Comparison of ENCODE assay signal across 9 mouse cellular contexts in genomic region chr5:139449926-139450325, GRCm38 (mm10). TPM values are rescaled to one million over a fixed set of nuclear protein-coding genes. Genes with fewer than 3 reads are reported as not detected.
DNase-seq lines count a peak whose midpoint lies in the region; ATAC-seq and TF ChIP-seq lines count a peak whose summit lies in the region.
"Had no signal": no experiment of that assay in that cellular context is flagged by ENCODE, and none has a peak within 500 bp of the region (broad histone marks: within the 10 kb centered on the region; RNA-seq: fewer than 3 reads in every experiment).

No protein-coding gene starts in this region.

- H3K9ac ChIP-seq in heart, postnatal 0 days (replicated peaks; ENCODE audit: low read depth, low read length), result no peak overlapping the region; the same call in 1 of the 2 replicates
- no peak overlapping the region for H3K9ac ChIP-seq in embryonic facial prominence, embryonic 12.5 days

- H3K4me1 ChIP-seq in heart, postnatal 0 days (ENCODE audit: control insufficient read depth, insufficient read depth), result peaks cover 6% of the 10 kb centered on the region; the same call in 1 of the 2 replicates
- peaks cover 8% of the 10 kb centered on the region for H3K4me1 ChIP-seq in embryonic facial prominence, embryonic 12.5 days

- no peak for ATAC-seq in heart, postnatal 0 days (ENCODE audit: insufficient read depth, low read depth)
- ATAC-seq in embryonic facial prominence, embryonic 12.5 days (ENCODE audit: insufficient number of reproducible peaks, insufficient read depth, low FRiP score, low TSS enrichment), result no peak
- ATAC-seq in megakaryocyte, adult 5-6 weeks (ENCODE audit: poor library complexity, severe bottlenecking), result peak; percentile 30; the same call in 1 of the 2 replicates
- ATAC-seq in erythroblast, adult 5-6 weeks (replicated peaks; ENCODE audit: low FRiP score, poor library complexity, severe bottlenecking), result no peak
- ATAC-seq in cerebellum, adult (ENCODE audit: insufficient number of reproducible peaks, low FRiP score, low TSS enrichment), result no peak

- H3K4me2 ChIP-seq in heart, postnatal 0 days (ENCODE audit: low read depth, low read length), result no peak overlapping the region
- no peak overlapping the region for H3K4me2 ChIP-seq in embryonic facial prominence, embryonic 12.5 days (replicated peaks)

- no peak for TF ChIP-seq CTCF in heart, postnatal 0 days (IDR thresholded peaks at IDR 0.05; ENCODE audit: low read depth)

- H3K27me3 ChIP-seq in heart, postnatal 0 days (ENCODE audit: control insufficient read depth, insufficient read depth, low read length), result no peaks in the 10 kb centered on the region
- H3K27me3 ChIP-seq in embryonic facial prominence, embryonic 12.5 days, result no peaks in the 10 kb centered on the region

- 0 out of 2 replicates have a peak overlapping the region, but pooled peaks have one; percentile 31 for H3K27ac ChIP-seq in heart, postnatal 0 days (ENCODE audit: low read depth)
- H3K27ac ChIP-seq in embryonic facial prominence, embryonic 12.5 days, result 0 out of 2 replicates have a peak overlapping the region, but pooled peaks have one; percentile 2
- H3K27ac ChIP-seq: heart, adult 2 months had no signal

- no peak for DNase-seq in heart, postnatal 0 days (ENCODE audit: low spot score)
- DNase-seq in heart, postnatal 25 days (ENCODE audit: low spot score), result no peak
- peak; percentile 41 for DNase-seq in 3134 (ENCODE audit: extremely low read depth, insufficient read length, low spot score)
- no peak for DNase-seq in adrenal gland, adult 18-20 months (ENCODE audit: low spot score in 2 of 2)

- TF ChIP-seq EP300 in heart, postnatal 0 days (IDR thresholded peaks at IDR 0.05; ENCODE audit: low read depth), result no peak

- H3K9me3 ChIP-seq in heart, postnatal 0 days (replicated peaks; ENCODE audit: control insufficient read depth, low read length), result no peaks in the 10 kb centered on the region
- no peaks in the 10 kb centered on the region for H3K9me3 ChIP-seq in embryonic facial prominence, embryonic 12.5 days

- intact Hi-C loops in heart, postnatal 25 days (cut with DNase I), result loop anchor here (5.0 kb wide), 2 partner anchors 48 to 88 kb away; no protein-coding TSS in a partner anchor

- no peaks in the 10 kb centered on the region for H3K36me3 ChIP-seq in heart, postnatal 0 days (replicated peaks; ENCODE audit: control insufficient read depth, insufficient read depth, low read length)
- H3K36me3 ChIP-seq in embryonic facial prominence, embryonic 12.5 days, result peaks cover 5% of the 10 kb centered on the region; the same call in 1 of the 2 replicates

- H3K4me3 ChIP-seq in heart, postnatal 0 days (ENCODE audit: low read depth, low read length), result no peak overlapping the region
- no peak overlapping the region for H3K4me3 ChIP-seq in embryonic facial prominence, embryonic 12.5 days
- H3K4me3 ChIP-seq: heart, adult 2 months had no signal

- WGBS in heart, postnatal 0 days, result 36% methylated on average over 4 of the region's 4 CpGs
- WGBS in embryonic facial prominence, embryonic 12.5 days, result 42% methylated on average over 4 of the region's 4 CpGs

RNA-seq across cellular contexts. Expression of gene 3110082I17Rik, which starts 10.4 kb away (rescaled TPM):
- 5.0 and 5.9 TPM in 2 replicates for total RNA-seq in heart, postnatal 0 days (2014; rRNA removed; ENCODE audit: low replicate concordance)
- 9.5 and 10.6 TPM in 2 replicates for polyA plus RNA-seq in heart, postnatal 0 days (2015; fragmentation: Nextera tagmentation; extraction: Ambion mirVana)
- total RNA-seq in heart, postnatal 25 days (2021), result 1 to 10 TPM; 5.0 to 5.3 TPM
- polyA plus RNA-seq in embryonic facial prominence, embryonic 12.5 days (2016; fragmentation: Nextera tagmentation; extraction: Ambion mirVana), result 32.6 and 33.5 TPM in 2 replicates
- 12.4 and 15.8 TPM in 2 replicates for total RNA-seq in megakaryocyte, adult 5-6 weeks (2015)
- total RNA-seq in megakaryocyte, adult 5-6 weeks (2017), result 10.8 and 11.4 TPM in 2 replicates
- 1 to 10 TPM; 8.0 to 8.4 TPM for total RNA-seq in adrenal gland, adult 18-20 months (2021)
- total RNA-seq in erythroblast, adult 5-6 weeks (2015; ENCODE audit: low replicate concordance), result 1.3 and 8.6 TPM in 2 replicates
- total RNA-seq in erythroblast, adult 5-6 weeks (2017; ENCODE audit: low replicate concordance), result 2.8 and 4.0 TPM in 2 replicates

RNA-seq across cellular contexts. Expression of gene Gper1, which starts 27.0 kb away (rescaled TPM):
- total RNA-seq in heart, postnatal 0 days (2014; rRNA removed; ENCODE audit: low replicate concordance), result 1.3 and 4.5 TPM in 2 replicates
- 1.0 and 2.0 TPM in 2 replicates for polyA plus RNA-seq in heart, postnatal 0 days (2015; fragmentation: Nextera tagmentation; extraction: Ambion mirVana)
- total RNA-seq in heart, postnatal 25 days (2021), result 1 to 10 TPM; 1.3 to 2.1 TPM
- 1.6 and 1.8 TPM in 2 replicates for polyA plus RNA-seq in embryonic facial prominence, embryonic 12.5 days (2016; fragmentation: Nextera tagmentation; extraction: Ambion mirVana)
- total RNA-seq in megakaryocyte, adult 5-6 weeks (2015), result 0.07 TPM in 1 of 2 replicates, not detected in the other
- 0.22 TPM in 1 of 2 replicates, not detected in the other for total RNA-seq in megakaryocyte, adult 5-6 weeks (2017)
- total RNA-seq in adrenal gland, adult 18-20 months (2021), result 1 to 10 TPM; 3.3 to 4.9 TPM
- not detected in 2 replicates for total RNA-seq in erythroblast, adult 5-6 weeks (2015; ENCODE audit: low replicate concordance)
- not detected in 2 replicates for total RNA-seq in erythroblast, adult 5-6 weeks (2017; ENCODE audit: low replicate concordance)

RNA-seq across cellular contexts. Expression of gene Zfand2a, which starts 34.4 kb away (rescaled TPM):
- 16.6 and 18.0 TPM in 2 replicates for total RNA-seq in heart, postnatal 0 days (2014; rRNA removed; ENCODE audit: low replicate concordance)
- polyA plus RNA-seq in heart, postnatal 0 days (2015; fragmentation: Nextera tagmentation; extraction: Ambion mirVana), result 5.6 and 6.3 TPM in 2 replicates
- 10 to 100 TPM; 15.1 to 16.5 TPM for total RNA-seq in heart, postnatal 25 days (2021)
- polyA plus RNA-seq in embryonic facial prominence, embryonic 12.5 days (2016; fragmentation: Nextera tagmentation; extraction: Ambion mirVana), result 9.6 and 9.9 TPM in 2 replicates
- total RNA-seq in megakaryocyte, adult 5-6 weeks (2015), result 11.4 and 14.9 TPM in 2 replicates
- 6.7 and 21.9 TPM in 2 replicates for total RNA-seq in megakaryocyte, adult 5-6 weeks (2017)
- 10 to 100 TPM; 36.4 to 38.9 TPM for total RNA-seq in adrenal gland, adult 18-20 months (2021)
- 2.3 and 2.9 TPM in 2 replicates for total RNA-seq in erythroblast, adult 5-6 weeks (2015; ENCODE audit: low replicate concordance)
- 3.4 and 5.4 TPM in 2 replicates for total RNA-seq in erythroblast, adult 5-6 weeks (2017; ENCODE audit: low replicate concordance)

RNA-seq across cellular contexts. Expression of gene C130050O18Rik, which starts 44.8 kb away (rescaled TPM):
- 1.7 and 1.8 TPM in 2 replicates for total RNA-seq in heart, postnatal 0 days (2014; rRNA removed; ENCODE audit: low replicate concordance)
- 0.23 and 0.31 TPM in 2 replicates for polyA plus RNA-seq in heart, postnatal 0 days (2015; fragmentation: Nextera tagmentation; extraction: Ambion mirVana)
- under 1 TPM; 0.70 to 0.78 TPM for total RNA-seq in heart, postnatal 25 days (2021)
- polyA plus RNA-seq in embryonic facial prominence, embryonic 12.5 days (2016; fragmentation: Nextera tagmentation; extraction: Ambion mirVana), result 0.77 and 1.2 TPM in 2 replicates
- total RNA-seq in megakaryocyte, adult 5-6 weeks (2015), result 18.3 and 19.9 TPM in 2 replicates
- 16.6 and 19.7 TPM in 2 replicates for total RNA-seq in megakaryocyte, adult 5-6 weeks (2017)
- total RNA-seq in adrenal gland, adult 18-20 months (2021), result under 1 TPM; 0.53 to 0.93 TPM
- 1.9 and 2.1 TPM in 2 replicates for total RNA-seq in erythroblast, adult 5-6 weeks (2015; ENCODE audit: low replicate concordance)
- total RNA-seq in erythroblast, adult 5-6 weeks (2017; ENCODE audit: low replicate concordance), result 2.9 and 4.3 TPM in 2 replicates
